Mouse (Mus musculus) forebrain, postnatal 0 days (tissue): Measurements from ENCODE around the gene Tspan18. TPM values are rescaled to one million over a fixed set of nuclear protein-coding genes. Genes with fewer than 3 reads are reported as not detected.
A peak's percentile ranks its signal among the peaks of the same experiment; 100 is the strongest.

Source experiments
- ATAC-seq: fragments of 200-750 bp; cut with Nextera tagmentation; 2 replicates; pipeline ENCODE4 v1.8.0; 2017; ENCODE audit warnings: mild to moderate bottlenecking, moderate library complexity
- DNase-seq: peaks from one replicate; pipeline ENCODE4 v3.0.0-alpha.2; 2015
- H3K27ac ChIP-seq: fragments of 300-500 bp; sonication (generic); 2 replicates; pipeline ENCODE4 v1.5.1; 2014; ENCODE audit warnings: low read depth, mild to moderate bottlenecking, antibody characterized with exemption, low read length, moderate library complexity, mixed read lengths
- H3K27me3 ChIP-seq: fragments of 300-500 bp; sonication (generic); 2 replicates; pipeline ENCODE4 v1.6.1; 2014; ENCODE audit warnings: mild to moderate bottlenecking, low read length, mixed read lengths; ENCODE audit not compliant: insufficient read depth
- H3K36me3 ChIP-seq: fragments of 300-500 bp; sonication (generic); 2 replicates; pipeline ENCODE4 v1.6.1; 2014; ENCODE audit warnings: mild to moderate bottlenecking, moderate library complexity; ENCODE audit not compliant: insufficient read depth
- H3K4me1 ChIP-seq: fragments of 300-500 bp; sonication (generic); 2 replicates; pipeline ENCODE4 v1.6.1; 2014; ENCODE audit warnings: antibody characterized with exemption; ENCODE audit not compliant: insufficient read depth
- H3K4me2 ChIP-seq: fragments of 300-500 bp; sonication (generic); 2 replicates; pipeline ENCODE4 v1.6.1; 2014; ENCODE audit warnings: low read depth, mild to moderate bottlenecking, moderate library complexity
- H3K4me3 ChIP-seq: fragments of 300-500 bp; sonication (generic); 2 replicates; pipeline ENCODE4 v1.5.1; 2014; ENCODE audit warnings: low read depth, low read length, mixed read lengths
- H3K9ac ChIP-seq: fragments of 300-500 bp; sonication (generic); 2 replicates; pipeline ENCODE4 v1.6.1; 2014; ENCODE audit warnings: mild to moderate bottlenecking
- H3K9me3 ChIP-seq: fragments of 300-500 bp; sonication (generic); 2 replicates; pipeline ENCODE4 v1.6.1; 2016; ENCODE audit warnings: low read length
- CTCF ChIP-seq: sonication (generic); IDR thresholded peaks from 2 replicates; pipeline ENCODE4 v1.5.1; 2016; ENCODE audit warnings: antibody characterized with exemption, control low read depth, low read depth
- WGBS: fragments of 180-500 bp; shearing (Covaris S2); extraction: QIAGEN DNeasy Blood & Tissue Kit; methylation state at CpG from one replicate; pipeline ENCODE4 v1.1.7; 2014; 5-methylcytosine and 5-hydroxymethylcytosine counted together
- polyA plus RNA-seq: library from polyadenylated mRNA; unstranded; fragments of >200 nt; fragmentation: Nextera tagmentation; extraction: Ambion mirVana; gene quantifications from 2 replicates; pipeline ENCODE4 v1.2.1, GENCODE M21; 2015
- total RNA-seq: library from RNA; depleted of rRNA; stranded (reverse); fragments of >200 nt; gene quantifications from 2 replicates; pipeline ENCODE4 v1.2.3, GENCODE M21; 2014

Gene Tspan18
- total and polyA plus RNA-seq, 2 experiments from 2014 or later: 14.4 to 23.1 TPM

GRCm38 (mm10) chr2:93312458-93312857, 21.8 kb downstream of the Tspan18 start:
- TF ChIP-seq CTCF: no peak
- Histone ChIP-seq H3K27ac (no peak overlapping the region), H3K4me2 (no peak overlapping the region), H3K36me3 (no peaks in the 10 kb centered on the region), H3K9me3 (no peaks in the 10 kb centered on the region), H3K27me3 (no peaks in the 10 kb centered on the region), H3K4me3 (no peak overlapping the region), H3K9ac (no peak overlapping the region), H3K4me1 (no peaks in the 10 kb centered on the region)
- DNase-seq: no peak
- no peak for ATAC-seq
- 85% methylated on average over 3 of the region's 3 CpGs for WGBS

DNA sequence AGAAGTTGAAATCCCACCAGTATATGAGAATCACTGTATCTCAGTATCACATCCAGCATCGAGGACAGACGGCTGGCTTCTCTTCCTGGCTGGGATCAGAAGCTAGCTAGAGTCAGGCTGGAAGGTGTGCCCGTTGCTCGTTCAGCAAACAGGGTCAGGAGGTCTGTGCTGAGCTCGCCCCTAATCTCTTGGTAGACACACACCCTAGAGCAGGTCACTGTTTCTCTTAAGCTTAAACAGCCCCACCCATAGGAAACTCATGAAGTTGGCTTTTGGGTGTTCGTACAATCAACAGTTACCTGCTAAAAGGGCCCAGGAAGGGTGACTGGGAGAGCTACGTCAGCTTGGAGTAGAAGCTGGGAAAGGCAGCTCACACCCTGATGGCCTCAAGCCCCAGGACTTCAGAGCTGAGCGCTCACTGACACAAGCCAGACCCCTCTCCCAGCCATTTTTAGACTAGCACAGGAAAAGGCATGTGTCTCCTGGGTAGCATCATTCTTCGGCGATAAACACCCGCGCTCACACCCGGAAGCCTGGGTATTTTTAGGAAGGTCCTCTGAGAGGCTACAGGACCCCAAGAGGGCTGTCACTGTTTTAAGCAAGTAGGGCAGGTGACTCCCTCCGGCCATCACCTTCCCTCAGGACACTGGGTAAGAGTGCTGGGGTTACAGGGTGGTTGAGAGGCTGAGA, 24.4 kb downstream of the Tspan18 start:
- no peak for DNase-seq
- 90% methylated on average over 14 of the region's 14 CpGs for WGBS
- H3K4me2 ChIP-seq: no peak overlapping the region
- no peaks in the 10 kb centered on the region for H3K9me3 ChIP-seq
- ATAC-seq: no peak
- no peaks in the 10 kb centered on the region for H3K27me3 ChIP-seq
- H3K36me3 ChIP-seq: no peaks in the 10 kb centered on the region
- no peak for TF ChIP-seq CTCF
- H3K4me1 ChIP-seq: no peaks in the 10 kb centered on the region
- no peak overlapping the region for H3K4me3 ChIP-seq
- no peak overlapping the region for H3K9ac ChIP-seq
- no peak overlapping the region for H3K27ac ChIP-seq

- ATAC-seq (no peak), DNase-seq (no peak)
- Histone ChIP-seq H3K4me3 (no peak overlapping the region), H3K9me3 (no peaks in the 10 kb centered on the region), H3K4me2 (no peak overlapping the region), H3K36me3 (no peaks in the 10 kb centered on the region), H3K27me3 (no peaks in the 10 kb centered on the region), H3K27ac (no peak overlapping the region), H3K4me1 (peaks cover 4% of the 10 kb centered on the region; the same call in 1 of the 2 replicates), H3K9ac (no peak overlapping the region)
- TF ChIP-seq CTCF: no peak
- WGBS: 89% methylated on average over 4 of the region's 4 CpGs
Measured at GRCm38 (mm10) chr2:93306898-93307297, 27.4 kb downstream of the Tspan18 start.

GRCm38 (mm10) chr2:93304273-93304634, 30.1 kb downstream of the Tspan18 start:
- ATAC-seq: no peak
- Histone ChIP-seq H3K4me2 (no peak overlapping the region), H3K9ac (no peak overlapping the region), H3K4me1 (peaks cover 4% of the 10 kb centered on the region; the same call in 1 of the 2 replicates), H3K4me3 (no peak overlapping the region), H3K27ac (peak overlapping the region; percentile 50; the same call in 1 of the 2 replicates), H3K27me3 (no peaks in the 10 kb centered on the region), H3K36me3 (no peaks in the 10 kb centered on the region), H3K9me3 (no peaks in the 10 kb centered on the region)
- TF ChIP-seq CTCF: no peak
- WGBS: 44% methylated on average over 4 of the region's 4 CpGs
- DNase-seq: no peak

- no peak overlapping the region for H3K4me2 ChIP-seq
- no peak for TF ChIP-seq CTCF
- H3K36me3 ChIP-seq: no peaks in the 10 kb centered on the region
- peaks cover 4% of the 10 kb centered on the region; the same call in 1 of the 2 replicates for H3K4me1 ChIP-seq
- 16% methylated on average over 16 of the region's 16 CpGs for WGBS
- ATAC-seq (peak; percentile 64; the same call in 1 of the 2 replicates), DNase-seq (peak; percentile 34)
- no peaks in the 10 kb centered on the region for H3K27me3 ChIP-seq
- H3K9ac ChIP-seq: no peak overlapping the region
- no peaks in the 10 kb centered on the region for H3K9me3 ChIP-seq
- no peak overlapping the region for H3K4me3 ChIP-seq
- H3K27ac ChIP-seq: peak overlapping the region; percentile 50; the same call in 1 of the 2 replicates
Measured at GRCm38 (mm10) chr2:93303585-93304272, 30.6 kb downstream of the Tspan18 start.

- DNase-seq (no peak), ATAC-seq (no peak)
- Histone ChIP-seq H3K27me3 (no peaks in the 10 kb centered on the region), H3K4me2 (no peak overlapping the region), H3K9ac (no peak overlapping the region), H3K36me3 (no peaks in the 10 kb centered on the region), H3K9me3 (no peaks in the 10 kb centered on the region), H3K27ac (peak overlapping the region; percentile 50; the same call in 1 of the 2 replicates), H3K4me1 (peaks cover 4% of the 10 kb centered on the region; the same call in 1 of the 2 replicates), H3K4me3 (no peak overlapping the region)
- 22% methylated on average over 5 of the region's 5 CpGs for WGBS
- no peak for TF ChIP-seq CTCF
Measured at GRCm38 (mm10) chr2:93303260-93303584, 31.1 kb downstream of the Tspan18 start.

DNA sequence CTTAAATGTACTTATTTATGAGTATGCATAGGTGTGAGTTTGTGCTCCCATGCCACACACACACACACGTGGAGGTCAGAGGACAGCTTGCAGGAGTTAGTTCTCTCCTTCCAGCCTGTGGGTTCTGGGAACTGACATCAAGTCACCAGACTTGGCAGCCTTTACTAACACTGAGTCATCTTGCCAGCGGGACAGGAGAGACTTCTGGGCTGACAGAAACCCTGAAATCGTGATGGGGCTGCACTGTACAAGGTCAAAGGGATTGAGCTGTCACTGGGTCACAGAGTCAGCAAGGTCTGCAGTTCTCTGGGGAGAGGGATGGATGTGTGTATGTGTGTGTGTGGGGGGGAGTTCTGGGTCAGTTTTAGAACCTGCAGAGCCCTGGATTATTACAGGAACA, 36.6 kb downstream of the Tspan18 start:
- ATAC-seq (no peak), DNase-seq (no peak)
- Histone ChIP-seq H3K4me3 (no peak overlapping the region), H3K36me3 (no peaks in the 10 kb centered on the region), H3K9me3 (no peaks in the 10 kb centered on the region), H3K4me1 (no peaks in the 10 kb centered on the region), H3K9ac (no peak overlapping the region), H3K4me2 (no peak overlapping the region), H3K27ac (no peak overlapping the region), H3K27me3 (no peaks in the 10 kb centered on the region)
- 67% methylated on average over 3 of the region's 3 CpGs for WGBS
- no peak for TF ChIP-seq CTCF
